Mouse (Mus musculus): ENCODE measurements around the gene Gm5105. TPM values are rescaled to one million over a fixed set of nuclear protein-coding genes. Genes with fewer than 3 reads are reported as not detected.

Gene Gm5105
- polyA plus RNA-seq, 1 experiment from 2014 or later, result 0.56 TPM

DNA sequence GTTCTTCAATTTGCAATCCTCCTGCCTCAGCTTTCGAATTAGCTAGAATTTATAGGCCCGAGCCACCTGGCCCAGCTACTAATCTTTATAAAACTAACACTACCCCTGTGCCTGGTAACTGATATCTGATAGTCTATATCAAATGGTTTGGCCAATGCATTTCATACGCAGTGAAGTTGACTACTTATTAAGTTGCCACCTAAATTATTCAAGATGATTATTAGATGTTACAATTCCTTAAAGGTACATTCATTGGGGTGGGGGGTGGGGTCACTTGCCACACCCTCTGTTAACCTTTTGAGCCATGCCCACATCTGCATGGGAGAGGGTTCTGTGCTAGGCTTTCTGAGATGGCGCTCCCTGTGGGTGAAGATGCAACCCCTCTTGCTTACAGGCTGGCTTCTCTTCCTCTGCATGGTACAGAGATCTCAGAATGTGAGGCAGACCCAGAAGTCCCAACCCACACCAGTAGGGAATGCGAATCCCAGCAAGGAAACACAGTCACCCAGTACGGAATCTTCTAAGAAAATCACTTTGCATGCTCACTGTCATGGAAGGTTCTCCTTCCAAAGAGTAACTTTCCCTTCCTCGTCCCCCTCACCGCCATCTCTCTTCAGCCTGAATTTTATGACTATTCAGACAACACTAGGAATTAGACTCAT is 67.0 kb downstream of the Gm5105 start:
- peaks cover 81% of the 10 kb centered on the region for H3K4me1 ChIP-seq
- 77% methylated on average over 8 of the region's 8 CpGs for WGBS
- peaks cover 3% of the 10 kb centered on the region; the same call in 1 of the 2 replicates for H3K36me3 ChIP-seq
- no peaks in the 10 kb centered on the region for H3K27me3 ChIP-seq (replicated peaks)
- no peak overlapping the region for H3K4me3 ChIP-seq
- no peak overlapping the region for H3K4me2 ChIP-seq
- H3K27ac ChIP-seq (replicated peaks), result peak overlapping the region; percentile 94
- no peak for ATAC-seq (ENCODE audit: extremely low read depth, insufficient number of reproducible peaks, low FRiP score, low TSS enrichment)
- 0 out of 2 replicates have a peak, but pooled peaks cover 4% of the 10 kb centered on the region for H3K9me3 ChIP-seq
- no peak overlapping the region for H3K9ac ChIP-seq

DNA sequence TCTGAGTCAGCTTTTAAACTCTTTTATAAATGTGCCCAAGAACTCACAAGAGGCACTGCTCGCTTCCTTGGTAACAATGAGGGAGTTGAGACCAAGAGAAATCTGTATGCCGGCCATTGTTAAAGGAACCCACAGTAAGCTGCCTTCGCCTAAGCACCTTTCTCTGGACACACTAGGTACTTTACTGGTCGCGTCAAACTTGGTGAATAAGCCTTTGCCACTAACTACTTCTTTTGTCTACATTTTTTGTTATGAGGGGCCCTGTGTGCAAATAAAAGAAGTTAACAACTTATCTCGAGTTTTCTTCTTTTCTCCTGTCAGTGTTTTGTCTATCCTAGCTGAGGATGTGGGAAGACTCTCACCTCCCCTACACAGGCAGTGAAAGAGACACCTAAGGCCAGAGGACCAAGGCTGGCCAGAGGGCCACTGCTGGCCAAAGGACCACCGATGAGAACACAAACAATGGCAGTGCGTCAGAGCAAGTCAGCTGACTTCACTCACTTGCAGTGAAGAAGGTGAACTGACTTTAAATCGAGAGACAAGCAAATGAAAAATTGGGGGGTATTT is 67.9 kb downstream of the Gm5105 start:
- no peak for ATAC-seq (ENCODE audit: extremely low read depth, insufficient number of reproducible peaks, low FRiP score, low TSS enrichment)

More for the DNA sequence above, 67.9 kb downstream of the Gm5105 start:
- no peaks in the 10 kb centered on the region for H3K36me3 ChIP-seq
- no peaks in the 10 kb centered on the region for H3K9me3 ChIP-seq
- H3K9ac ChIP-seq, result no peak overlapping the region
- peak overlapping the region; percentile 56 for H3K27ac ChIP-seq (replicated peaks)
- no peak overlapping the region for H3K4me2 ChIP-seq
- H3K4me1 ChIP-seq, result peaks cover 89% of the 10 kb centered on the region
- no peak overlapping the region for H3K4me3 ChIP-seq
- H3K27me3 ChIP-seq (replicated peaks), result no peaks in the 10 kb centered on the region
- 80% methylated on average over 9 of the region's 9 CpGs for WGBS

Other genes with a start within 250 kb of the Gm5105 start
- 1,149 and 1,226 TPM in 2 replicates for gene H2afz, start 202.9 kb downstream of the Gm5105 start, polyA plus RNA-seq (2015; fragmentation: Nextera tagmentation; extraction: Ambion mirVana)
- 7.4 and 9.9 TPM in 2 replicates for gene Dnajb14, start 199.7 kb downstream of the Gm5105 start, polyA plus RNA-seq (2015; fragmentation: Nextera tagmentation; extraction: Ambion mirVana)
- gene Lamtor3, start 148.9 kb downstream of the Gm5105 start, polyA plus RNA-seq (2015; fragmentation: Nextera tagmentation; extraction: Ambion mirVana), result 85.4 and 105 TPM in 2 replicates
- 13.0 and 14.5 TPM in 2 replicates for gene Dapp1, start 85.8 kb downstream of the Gm5105 start, polyA plus RNA-seq (2015; fragmentation: Nextera tagmentation; extraction: Ambion mirVana)
- gene 1110002E22Rik, start 2.3 kb downstream of the Gm5105 start, polyA plus RNA-seq (2015; fragmentation: Nextera tagmentation; extraction: Ambion mirVana), result 9.4 and 11.1 TPM in 2 replicates
- 8.5 and 10.1 TPM in 2 replicates for gene Trmt10a, start 76.1 kb upstream of the Gm5105 start, polyA plus RNA-seq (2015; fragmentation: Nextera tagmentation; extraction: Ambion mirVana)
- 6.6 and 7.6 TPM in 2 replicates for gene Mttp, start 77.6 kb upstream of the Gm5105 start, polyA plus RNA-seq (2015; fragmentation: Nextera tagmentation; extraction: Ambion mirVana)
- not detected in 2 replicates for gene 4930579F01Rik, start 126.4 kb upstream of the Gm5105 start, polyA plus RNA-seq (2015; fragmentation: Nextera tagmentation; extraction: Ambion mirVana)
- 0.11 TPM in 1 of 2 replicates, not detected in the other for gene Adh7, start 150.4 kb upstream of the Gm5105 start, polyA plus RNA-seq (2015; fragmentation: Nextera tagmentation; extraction: Ambion mirVana)
- gene Adh1, start 193.6 kb upstream of the Gm5105 start, polyA plus RNA-seq (2015; fragmentation: Nextera tagmentation; extraction: Ambion mirVana), result 13.5 and 13.6 TPM in 2 replicates
- gene Adh6a, start 245.9 kb upstream of the Gm5105 start, polyA plus RNA-seq (2015; fragmentation: Nextera tagmentation; extraction: Ambion mirVana), result 0.08 TPM in 1 of 2 replicates, not detected in the other

Data from heart, embryonic 13.5 days (tissue).